Mouse (Mus musculus): ENCODE data around the gene Ebi3. TPM values are rescaled to one million over a fixed set of nuclear protein-coding genes. Genes with fewer than 3 reads are reported as not detected.

Gene Ebi3
- polyA plus RNA-seq, 1 experiment from 2014 or later, result 5.9 TPM

- Histone ChIP-seq H3K9ac (peak overlapping the region; percentile 28), H3K36me3 (peaks cover 15% of the 10 kb centered on the region), H3K4me2 (peak overlapping the region; percentile 77), H3K4me3 (peak overlapping the region; percentile 65), H3K27me3 (no peaks in the 10 kb centered on the region), H3K27ac (replicated peaks) (peak overlapping the region; percentile 97), H3K4me1 (replicated peaks) (peaks cover 32% of the 10 kb centered on the region), H3K9me3 (no peaks in the 10 kb centered on the region)
- no peak for ATAC-seq (ENCODE audit: low FRiP score, low read depth)
- WGBS, result 81% methylated on average over 10 of the region's 10 CpGs
These were observed 7.7 kb downstream of the Ebi3 start for GRCm38 (mm10) chr17:55959946-55960740.

- H3K4me2 ChIP-seq, result no peak overlapping the region
- H3K27me3 ChIP-seq, result no peaks in the 10 kb centered on the region
- peaks cover 15% of the 10 kb centered on the region for H3K36me3 ChIP-seq
- no peak overlapping the region for H3K9ac ChIP-seq
- no peak for ATAC-seq (ENCODE audit: low FRiP score, low read depth)
- H3K4me1 ChIP-seq (replicated peaks), result peaks cover 32% of the 10 kb centered on the region
- H3K27ac ChIP-seq (replicated peaks), result no peak overlapping the region
- no peaks in the 10 kb centered on the region for H3K9me3 ChIP-seq
- no peak overlapping the region for H3K4me3 ChIP-seq
These were observed 8.4 kb downstream of the Ebi3 start for GRCm38 (mm10) chr17:55960791-55961190.

- H3K4me2 ChIP-seq, result no peak overlapping the region
- no peak overlapping the region for H3K4me3 ChIP-seq
- H3K27me3 ChIP-seq, result no peaks in the 10 kb centered on the region
- peaks cover 27% of the 10 kb centered on the region for H3K4me1 ChIP-seq (replicated peaks)
- ATAC-seq (ENCODE audit: low FRiP score, low read depth), result no peak
- H3K27ac ChIP-seq (replicated peaks), result no peak overlapping the region
- peaks cover 15% of the 10 kb centered on the region for H3K36me3 ChIP-seq
- H3K9ac ChIP-seq, result no peak overlapping the region
- no peaks in the 10 kb centered on the region for H3K9me3 ChIP-seq
- WGBS, result 99% methylated on average over 7 of the region's 7 CpGs
These were observed 9.2 kb downstream of the Ebi3 start for GRCm38 (mm10) chr17:55961631-55962030.

GRCm38 (mm10) chr17:55963171-55963570 lies 10.7 kb downstream of the Ebi3 start:
- H3K4me3 ChIP-seq, result no peak overlapping the region
- ATAC-seq (ENCODE audit: low FRiP score, low read depth), result no peak
- H3K4me2 ChIP-seq, result no peak overlapping the region
- WGBS, result 85% methylated on average over 14 of the region's 14 CpGs
- H3K36me3 ChIP-seq, result peaks cover 24% of the 10 kb centered on the region
- no peak overlapping the region for H3K27ac ChIP-seq (replicated peaks)
- H3K27me3 ChIP-seq, result no peaks in the 10 kb centered on the region
- H3K9me3 ChIP-seq, result no peaks in the 10 kb centered on the region
- H3K4me1 ChIP-seq (replicated peaks), result peaks cover 16% of the 10 kb centered on the region
- H3K9ac ChIP-seq, result no peak overlapping the region

GRCm38 (mm10) chr17:55964496-55964895 lies 12.1 kb downstream of the Ebi3 start:
- Histone ChIP-seq H3K9me3 (no peaks in the 10 kb centered on the region), H3K4me1 (replicated peaks) (peaks cover 24% of the 10 kb centered on the region), H3K27ac (replicated peaks) (no peak overlapping the region), H3K4me3 (no peak overlapping the region), H3K4me2 (no peak overlapping the region), H3K27me3 (no peaks in the 10 kb centered on the region), H3K36me3 (peaks cover 24% of the 10 kb centered on the region), H3K9ac (no peak overlapping the region)
- 94% methylated on average over 10 of the region's 10 CpGs for WGBS
- no peak for ATAC-seq (ENCODE audit: low FRiP score, low read depth)

- Histone ChIP-seq H3K36me3 (peaks cover 24% of the 10 kb centered on the region), H3K9ac (no peak overlapping the region), H3K27ac (replicated peaks) (no peak overlapping the region), H3K4me1 (replicated peaks) (peaks cover 24% of the 10 kb centered on the region), H3K9me3 (no peaks in the 10 kb centered on the region), H3K4me3 (no peak overlapping the region), H3K27me3 (no peaks in the 10 kb centered on the region), H3K4me2 (no peak overlapping the region)
- ATAC-seq (ENCODE audit: low FRiP score, low read depth), result no peak
- 90% methylated on average over 9 of the region's 9 CpGs for WGBS
These were observed 12.6 kb downstream of the Ebi3 start for GRCm38 (mm10) chr17:55964996-55965395.

- Histone ChIP-seq H3K36me3 (peaks cover 21% of the 10 kb centered on the region), H3K27me3 (no peaks in the 10 kb centered on the region), H3K9ac (no peak overlapping the region), H3K4me1 (replicated peaks) (peaks cover 38% of the 10 kb centered on the region), H3K27ac (replicated peaks) (no peak overlapping the region), H3K4me2 (no peak overlapping the region), H3K9me3 (no peaks in the 10 kb centered on the region), H3K4me3 (no peak overlapping the region)
- ATAC-seq (ENCODE audit: low FRiP score, low read depth), result no peak
- 91% methylated on average over 4 of the region's 4 CpGs for WGBS
These were observed 14.7 kb downstream of the Ebi3 start for GRCm38 (mm10) chr17:55967186-55967585.

- 31% methylated on average over 7 of the region's 7 CpGs for WGBS
- no peak overlapping the region for H3K9ac ChIP-seq
- H3K4me2 ChIP-seq, result no peak overlapping the region
- H3K27ac ChIP-seq (replicated peaks), result peak overlapping the region; percentile 85; the same call in 1 of the 2 replicates
- H3K36me3 ChIP-seq, result peaks cover 19% of the 10 kb centered on the region
- no peaks in the 10 kb centered on the region for H3K27me3 ChIP-seq
- H3K9me3 ChIP-seq, result no peaks in the 10 kb centered on the region
- no peak overlapping the region for H3K4me3 ChIP-seq
- H3K4me1 ChIP-seq (replicated peaks), result peaks cover 45% of the 10 kb centered on the region
- ATAC-seq (ENCODE audit: low FRiP score, low read depth), result no peak
These were observed 15.8 kb downstream of the Ebi3 start for GRCm38 (mm10) chr17:55968210-55968609.

GRCm38 (mm10) chr17:55969560-55969959 lies 17.1 kb downstream of the Ebi3 start:
- peak overlapping the region; percentile 65 for H3K4me3 ChIP-seq
- peaks cover 45% of the 10 kb centered on the region for H3K4me1 ChIP-seq (replicated peaks)
- WGBS, result 9% methylated on average over 14 of the region's 14 CpGs
- H3K4me2 ChIP-seq, result peak overlapping the region; percentile 73
- no peaks in the 10 kb centered on the region for H3K9me3 ChIP-seq
- H3K27me3 ChIP-seq, result no peaks in the 10 kb centered on the region
- peaks cover 15% of the 10 kb centered on the region for H3K36me3 ChIP-seq
- ATAC-seq (ENCODE audit: low FRiP score, low read depth), result peak; percentile 53
- peak overlapping the region; percentile 85 for H3K27ac ChIP-seq (replicated peaks)
- peak overlapping the region; percentile 80; the same call in 1 of the 2 replicates for H3K9ac ChIP-seq

- Histone ChIP-seq H3K36me3 (peaks cover 9% of the 10 kb centered on the region), H3K27me3 (no peaks in the 10 kb centered on the region), H3K27ac (replicated peaks) (peak within 1 kb of the TSS; percentile 85), H3K9me3 (no peaks in the 10 kb centered on the region), H3K4me2 (peak within 1 kb of the TSS; percentile 73), H3K4me3 (peak within 1 kb of the TSS; percentile 65), H3K4me1 (replicated peaks) (peaks cover 45% of the 10 kb centered on the region), H3K9ac (peak within 1 kb of the TSS; percentile 80)
- 7% methylated on average over 49 of the region's 55 CpGs for WGBS
- ATAC-seq (ENCODE audit: low FRiP score, low read depth), result peak; percentile 49
These were observed 17.8 kb downstream of the Ebi3 start, which contains the start of gene Shd for GRCm38 (mm10) chr17:55969966-55970891. TSS of gene Shd (plus strand) at chr17:55970467.

GRCm38 (mm10) chr17:55971453-55971852 lies 19.0 kb downstream of the Ebi3 start:
- H3K4me2 ChIP-seq, result peak overlapping the region; percentile 73
- peaks cover 9% of the 10 kb centered on the region for H3K36me3 ChIP-seq
- peaks cover 50% of the 10 kb centered on the region for H3K4me1 ChIP-seq (replicated peaks)
- H3K27ac ChIP-seq (replicated peaks), result no peak overlapping the region; the same call in 1 of the 2 replicates
- H3K9me3 ChIP-seq, result no peaks in the 10 kb centered on the region
- H3K4me3 ChIP-seq, result peak overlapping the region; percentile 65
- H3K27me3 ChIP-seq, result no peaks in the 10 kb centered on the region
- H3K9ac ChIP-seq, result peak overlapping the region; percentile 80
- ATAC-seq (ENCODE audit: low FRiP score, low read depth), result no peak
- WGBS, result 21% methylated on average over 22 of the region's 22 CpGs
